Mouse (Mus musculus) myocyte (in vitro differentiated cells): ENCODE results near the gene Znrd1as.

ENCODE experiments used
- E2F4 ChIP-seq: IDR thresholded peaks from one replicate; pipeline ENCODE4 v1.6.1; 2011; ENCODE audit warnings: mild to moderate bottlenecking, control low read depth, moderate library complexity; ENCODE audit not compliant: insufficient read depth
- MYOG ChIP-seq, 3 experiments: IDR thresholded peaks; one replicate each; pipeline ENCODE4 v1.6.1; 2011; ENCODE audit warnings: control low read depth in 2 of 3, low read depth in 2 of 3, mild to moderate bottlenecking in 2 of 3; ENCODE audit not compliant: insufficient read length in 2 of 3, control insufficient read depth in 1 of 3, insufficient read depth in 1 of 3

- TF ChIP-seq E2F4 (no peak), MYOG (IDR thresholded peaks at IDR 0.05; ENCODE audit: control insufficient read depth in 1 of 3, insufficient read depth in 1 of 3, insufficient read length in 2 of 3, low read depth in 2 of 3) (no peak)
Observed at GRCm38 (mm10) chr17:37009460-37010042, 51.2 kb downstream of the Znrd1as start.
